10 mouse cellular contexts compared by ENCODE assay signal in the genomic region with DNA sequence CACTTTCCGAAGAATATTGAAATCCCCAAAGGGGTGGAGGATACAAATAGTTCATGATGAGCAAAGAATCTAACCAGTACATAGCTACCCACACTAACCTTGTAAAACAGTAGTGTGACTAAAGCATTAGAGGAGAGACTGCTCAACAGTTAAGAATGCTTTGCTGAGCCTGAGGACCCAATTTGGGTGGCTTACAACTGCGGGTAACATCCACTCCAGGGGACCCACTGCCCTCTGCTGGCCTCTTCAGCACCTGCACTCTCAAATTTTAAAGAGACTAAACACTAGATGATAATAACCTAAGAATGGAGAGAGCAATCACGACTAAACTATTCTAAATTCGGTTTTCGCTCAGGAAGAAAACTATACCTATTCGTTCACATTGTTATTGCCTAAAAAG. TPM values are rescaled to one million over a fixed set of nuclear protein-coding genes. Genes with fewer than 3 reads are reported as not detected.
DNase-seq lines count a peak whose midpoint lies in the region; ATAC-seq and TF ChIP-seq lines count a peak whose summit lies in the region.
"Had no signal": no experiment of that assay in that cellular context is flagged by ENCODE, and none has a peak within 500 bp of the region (broad histone marks: within the 10 kb centered on the region; RNA-seq: fewer than 3 reads in every experiment).

No protein-coding gene starts in this region.

- no peak for ATAC-seq in hindbrain, postnatal 0 days
- no peak for ATAC-seq in midbrain, embryonic 14.5 days (ENCODE audit: low FRiP score, low TSS enrichment)
- no peak for ATAC-seq in erythroblast, adult 5-6 weeks (replicated peaks; ENCODE audit: low FRiP score, poor library complexity, severe bottlenecking)

- H3ac ChIP-seq in C2C12 (ENCODE audit: control insufficient read depth, insufficient read length, low read depth), result no peak overlapping the region

- H3K79me3 ChIP-seq in C2C12 (ENCODE audit: low read depth), result no peaks in the 10 kb centered on the region

- peak; percentile 16 for DNase-seq in layer of hippocampus, adult 11-12 months (ENCODE audit: low spot score)
- no peak for DNase-seq in layer of hippocampus, adult 8-10 months (ENCODE audit: low spot score in 2 of 2)
- peak; percentile 66 for DNase-seq in Muller cell, postnatal 12 days (ENCODE audit: inconsistent ontology term)
- peak; percentile 56 for DNase-seq in embryo, embryonic 10 days (ENCODE audit: low spot score)
- peak; percentile 41 for DNase-seq in hindbrain, postnatal 0 days (ENCODE audit: low spot score)
- DNase-seq in midbrain, embryonic 14.5 days, result peak; percentile 53

- no peak overlapping the region for H3K4me2 ChIP-seq in hindbrain, postnatal 0 days (ENCODE audit: low read depth, low read length)
- no peak overlapping the region for H3K4me2 ChIP-seq in midbrain, embryonic 14.5 days (ENCODE audit: low read length)
- H3K4me2 ChIP-seq: heart, embryonic 15.5 days; neural tube, embryonic 12.5 days had no signal

- H3K27me3 ChIP-seq in C2C12 (ENCODE audit: control insufficient read depth, insufficient read depth, insufficient read length), result no peaks in the 10 kb centered on the region
- no peaks in the 10 kb centered on the region for H3K27me3 ChIP-seq in hindbrain, postnatal 0 days (ENCODE audit: insufficient read depth, low read length)
- H3K27me3 ChIP-seq in midbrain, embryonic 14.5 days (ENCODE audit: control insufficient read depth, insufficient read depth, low read length), result no peaks in the 10 kb centered on the region
- H3K27me3 ChIP-seq: heart, embryonic 15.5 days; neural tube, embryonic 12.5 days had no signal

- H3K36me3 ChIP-seq in C2C12 (ENCODE audit: control insufficient read depth, insufficient read depth), result no peaks in the 10 kb centered on the region
- no peaks in the 10 kb centered on the region for H3K36me3 ChIP-seq in hindbrain, postnatal 0 days (ENCODE audit: insufficient read depth, low read length)
- no peaks in the 10 kb centered on the region for H3K36me3 ChIP-seq in midbrain, embryonic 14.5 days (ENCODE audit: control insufficient read depth, insufficient read depth, low read length)
- H3K36me3 ChIP-seq: heart, embryonic 15.5 days; neural tube, embryonic 12.5 days had no signal

- no peaks in the 10 kb centered on the region for H3K9me3 ChIP-seq in hindbrain, postnatal 0 days (ENCODE audit: low read length)
- H3K9me3 ChIP-seq in midbrain, embryonic 14.5 days (ENCODE audit: control insufficient read depth, low read length), result no peaks in the 10 kb centered on the region
- H3K9me3 ChIP-seq: heart, embryonic 15.5 days; neural tube, embryonic 12.5 days had no signal

- no peak overlapping the region for H3K9ac ChIP-seq in hindbrain, postnatal 0 days (replicated peaks; ENCODE audit: low read length)
- H3K9ac ChIP-seq in midbrain, embryonic 14.5 days (replicated peaks; ENCODE audit: low read length), result no peak overlapping the region
- H3K9ac ChIP-seq: heart, embryonic 15.5 days; neural tube, embryonic 12.5 days had no signal

- H3K27ac ChIP-seq in hindbrain, postnatal 0 days, result no peak overlapping the region
- no peak overlapping the region for H3K27ac ChIP-seq in midbrain, embryonic 14.5 days (replicated peaks; ENCODE audit: low read depth, low read length)
- H3K27ac ChIP-seq: heart, embryonic 15.5 days; neural tube, embryonic 12.5 days had no signal

- peak; percentile 67 for TF ChIP-seq CTCF in C2C12 (IDR thresholded peaks at IDR 0.05; ENCODE audit: control insufficient read depth, insufficient read depth, insufficient read length)
- TF ChIP-seq CTCF in hindbrain, postnatal 0 days (IDR thresholded peaks at IDR 0.05; ENCODE audit: low read depth), result peak; percentile 79

- H3K79me2 ChIP-seq in C2C12 (ENCODE audit: control insufficient read depth, insufficient read depth), result no peaks in the 10 kb centered on the region

- 57% methylated on average over 6 of the region's 6 CpGs for WGBS in hindbrain, postnatal 0 days
- 62% methylated on average over 6 of the region's 6 CpGs for WGBS in midbrain, embryonic 14.5 days

- H3K4me1 ChIP-seq in hindbrain, postnatal 0 days (ENCODE audit: insufficient read depth, low read length), result no peaks in the 10 kb centered on the region
- no peaks in the 10 kb centered on the region for H3K4me1 ChIP-seq in midbrain, embryonic 14.5 days (ENCODE audit: control insufficient read depth, insufficient read depth, low read length)
- H3K4me1 ChIP-seq: neural tube, embryonic 12.5 days had no signal

- no peak overlapping the region for H3K4me3 ChIP-seq in C2C12 (ENCODE audit: insufficient read depth, poor library complexity, severe bottlenecking)
- H3K4me3 ChIP-seq in hindbrain, postnatal 0 days (ENCODE audit: low read length), result no peak overlapping the region
- no peak overlapping the region for H3K4me3 ChIP-seq in midbrain, embryonic 14.5 days (replicated peaks; ENCODE audit: low read depth, low read length)
- H3K4me3 ChIP-seq: heart, embryonic 15.5 days; neural tube, embryonic 12.5 days had no signal

TF ChIP-seq in C2C12, 6 proteins besides CTCF, POLR2A, EP300 and RAD21:
- TF ChIP-seq MYOG (IDR thresholded peaks at IDR 0.05; ENCODE audit: control insufficient read depth, extremely low read depth, insufficient read length) (no peak), CEBPB (IDR thresholded peaks at IDR 0.05; ENCODE audit: low read depth) (no peak), FOSL1 (IDR thresholded peaks at IDR 0.05; ENCODE audit: insufficient read depth, low read length, poor library complexity, severe bottlenecking) (no peak)

RNA-seq across cellular contexts. Expression of a gene that starts 43.4 kb away (rescaled TPM):
- total RNA-seq in layer of hippocampus, adult 8-10 months (2022), result under 1 TPM; 0.30 to 0.49 (median 0.40) TPM
- polyA plus RNA-seq in C2C12 (2012; fragmentation: generic; extraction: Trizol), result 22.7 TPM
- 1.9 and 2.9 TPM in 2 replicates for total RNA-seq in hindbrain, postnatal 0 days (2014; rRNA removed)
- polyA plus RNA-seq in hindbrain, postnatal 0 days (2015; fragmentation: Nextera tagmentation; extraction: Ambion mirVana), result 3.3 and 3.9 TPM in 2 replicates
- 0.59 and 9.9 TPM in 2 replicates for polyA plus RNA-seq in midbrain, embryonic 14.5 days (2014; fragmentation: Nextera tagmentation; extraction: Ambion mirVana)
- not detected in 2 replicates for total RNA-seq in erythroblast, adult 5-6 weeks (2015; ENCODE audit: low replicate concordance)
- total RNA-seq in erythroblast, adult 5-6 weeks (2017; ENCODE audit: low replicate concordance), result 0.85 TPM in 1 of 2 replicates, not detected in the other

RNA-seq across cellular contexts. Expression of a gene that starts 58.7 kb away (rescaled TPM):
- total RNA-seq in layer of hippocampus, adult 8-10 months (2022), result under 1 TPM in 3 of 4 experiments, not detected in 1; 0.19 to 0.52 (median 0.47) TPM
- 0.07 TPM for polyA plus RNA-seq in C2C12 (2012; fragmentation: generic; extraction: Trizol)
- 0.16 and 0.25 TPM in 2 replicates for total RNA-seq in hindbrain, postnatal 0 days (2014; rRNA removed)
- 0.16 and 0.23 TPM in 2 replicates for polyA plus RNA-seq in hindbrain, postnatal 0 days (2015; fragmentation: Nextera tagmentation; extraction: Ambion mirVana)
- polyA plus RNA-seq in midbrain, embryonic 14.5 days (2014; fragmentation: Nextera tagmentation; extraction: Ambion mirVana), result 0.09 and 0.47 TPM in 2 replicates
- not detected in 2 replicates for total RNA-seq in erythroblast, adult 5-6 weeks (2015; ENCODE audit: low replicate concordance)
- total RNA-seq in erythroblast, adult 5-6 weeks (2017; ENCODE audit: low replicate concordance), result not detected in 2 replicates

RNA-seq across cellular contexts. Expression of a gene that starts 58.9 kb away (rescaled TPM):
- 10 to 100 TPM; 18.8 to 21.6 (median 21.4) TPM for total RNA-seq in layer of hippocampus, adult 8-10 months (2022)
- polyA plus RNA-seq in C2C12 (2012; fragmentation: generic; extraction: Trizol), result 13.3 TPM
- 77.9 and 78.7 TPM in 2 replicates for total RNA-seq in hindbrain, postnatal 0 days (2014; rRNA removed)
- 32.8 and 34.4 TPM in 2 replicates for polyA plus RNA-seq in hindbrain, postnatal 0 days (2015; fragmentation: Nextera tagmentation; extraction: Ambion mirVana)
- 73.7 and 85.6 TPM in 2 replicates for polyA plus RNA-seq in midbrain, embryonic 14.5 days (2014; fragmentation: Nextera tagmentation; extraction: Ambion mirVana)
- total RNA-seq in erythroblast, adult 5-6 weeks (2015; ENCODE audit: low replicate concordance), result 11.0 and 16.7 TPM in 2 replicates
- 4.6 and 5.1 TPM in 2 replicates for total RNA-seq in erythroblast, adult 5-6 weeks (2017; ENCODE audit: low replicate concordance)

Comparison
In these comparisons a context has a peak if more than half of its experiments do, and no peak if none do; other contexts are left out.
1. DNase-seq: peak in layer of hippocampus, adult 11-12 months (single experiment), Muller cell, postnatal 12 days (single experiment), embryo, embryonic 10 days (single experiment), hindbrain, postnatal 0 days (single experiment) and midbrain, embryonic 14.5 days (single experiment); none in layer of hippocampus, adult 8-10 months (0 of 2).